Mouse (Mus musculus) CH12.LX (cell line): ENCODE results near the gene Ugt1a10.

ENCODE experiments used
- CHD2 ChIP-seq: IDR thresholded peaks from 2 replicates; pipeline ENCODE4 v1.6.1; 2011; ENCODE audit warnings: low read length, improper control_type of control experiment
- CTCF ChIP-seq, 2 experiments: IDR thresholded peaks in 1 of 2; conservative IDR thresholded peaks in 1 of 2; 2 replicates each; pipeline ENCODE4 v1.5.1; 2011 to 2012; ENCODE audit warnings: low read depth in 2 of 2, low read length in 2 of 2, improper control_type of control experiment in 1 of 2, inconsistent platforms in 1 of 2, mild to moderate bottlenecking in 1 of 2, moderate library complexity in 1 of 2
- E2F4 ChIP-seq: IDR thresholded peaks from 2 replicates; pipeline ENCODE4 v1.6.1; 2011; ENCODE audit warnings: low read depth, low read length, improper control_type of control experiment; ENCODE audit not compliant: insufficient replicate concordance
- ETS1 ChIP-seq: conservative IDR thresholded peaks from 2 replicates; pipeline ENCODE4 v1.6.1; 2012; ENCODE audit warnings: low read depth, mild to moderate bottlenecking, inconsistent platforms, low read length, improper control_type of control experiment, moderate library complexity
- HCFC1 ChIP-seq: IDR thresholded peaks from 2 replicates; pipeline ENCODE4 v1.6.1; 2012; ENCODE audit warnings: low read depth, mild to moderate bottlenecking, inconsistent platforms, low read length, improper control_type of control experiment
- IRF4 ChIP-seq: IDR thresholded peaks from 2 replicates; pipeline ENCODE4 v1.6.1; 2014; ENCODE audit warnings: low read depth, mild to moderate bottlenecking, inconsistent platforms, low read length, improper control_type of control experiment
- NELFE ChIP-seq: IDR thresholded peaks from 2 replicates; pipeline ENCODE4 v1.6.1; 2011; ENCODE audit warnings: low read depth, low read length, improper control_type of control experiment
- POLR2A ChIP-seq: IDR thresholded peaks from 2 replicates; pipeline ENCODE4 v1.6.1; 2011; ENCODE audit warnings: low read depth, mild to moderate bottlenecking, improper control_type of control experiment, low read length
- POLR2AphosphoS2 ChIP-seq: IDR thresholded peaks from 2 replicates; pipeline ENCODE4 v1.6.1; 2011; ENCODE audit warnings: low read depth, low read length, improper control_type of control experiment
- SMC3 ChIP-seq: IDR thresholded peaks from 2 replicates; pipeline ENCODE4 v1.6.1; 2011; ENCODE audit warnings: low read depth, low read length, improper control_type of control experiment
- TBP ChIP-seq: conservative IDR thresholded peaks from 2 replicates; pipeline ENCODE4 v1.6.1; 2011; ENCODE audit warnings: low read depth, low read length, improper control_type of control experiment
- USF1 ChIP-seq: IDR thresholded peaks from 2 replicates; pipeline ENCODE4 v1.6.1; 2014; ENCODE audit warnings: low read depth, mild to moderate bottlenecking, inconsistent platforms, low read length, improper control_type of control experiment
- ZKSCAN1 ChIP-seq: IDR thresholded peaks from 2 replicates; pipeline ENCODE4 v1.6.1; 2012; ENCODE audit warnings: low read depth, inconsistent platforms, low read length, improper control_type of control experiment, borderline replicate concordance

DNA sequence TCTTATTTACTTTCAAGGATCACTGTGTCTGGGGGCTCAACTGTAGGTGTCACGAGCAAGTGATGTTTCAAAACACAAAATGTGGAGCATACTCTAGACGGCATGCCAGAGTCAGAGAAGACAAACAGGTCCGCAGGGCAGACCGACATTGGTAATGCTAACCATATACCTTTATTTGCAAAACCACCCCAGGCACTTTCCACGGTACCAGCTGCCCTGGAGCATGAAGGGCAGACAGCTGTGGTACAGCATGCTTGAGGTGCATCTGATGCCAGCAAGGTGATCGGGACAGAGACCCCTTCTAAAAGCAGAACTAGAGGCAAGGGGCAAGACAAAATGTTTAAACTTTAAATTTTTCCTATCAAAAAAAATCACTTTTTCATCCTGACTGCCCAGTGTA, 207.8 kb downstream of the Ugt1a10 start:
- no peak for TF ChIP-seq CTCF (conservative IDR thresholded peaks at IDR 0.05 in 1 of 2, IDR thresholded peaks at IDR 0.05 in 1 of 2; ENCODE audit: low read depth in 2 of 2, low read length in 2 of 2)
- no peak for TF ChIP-seq E2F4
- TF ChIP-seq SMC3 = no peak
- TF ChIP-seq POLR2AphosphoS2 = no peak
- no peak for TF ChIP-seq IRF4
- no peak; the same call in 1 of the 2 replicates for TF ChIP-seq CHD2
- no peak for TF ChIP-seq ZKSCAN1
- no peak for TF ChIP-seq USF1
- TF ChIP-seq NELFE = no peak
- TF ChIP-seq HCFC1 = no peak
- no peak for TF ChIP-seq POLR2A
- TF ChIP-seq TBP = no peak
- no peak for TF ChIP-seq ETS1
